Mouse (Mus musculus): ENCODE results near the gene A930009A15Rik. TPM values are rescaled to one million over a fixed set of nuclear protein-coding genes. Genes with fewer than 3 reads are reported as not detected.
A peak's percentile ranks its signal among the peaks of the same experiment; 100 is the strongest.

A930009A15Rik gene
- polyA plus RNA-seq, 1 experiment from 2014 or later, result 0.32 TPM

- WGBS, result 21% methylated on average over 15 of the region's 15 CpGs
- no peak overlapping the region for H3K27ac ChIP-seq
- H3K4me3 ChIP-seq, result peak overlapping the region; percentile 15; the same call in 1 of the 2 replicates
- no peaks in the 10 kb centered on the region for H3K36me3 ChIP-seq
- peak overlapping the region; percentile 59 for H3K4me2 ChIP-seq (replicated peaks)
- H3K9me3 ChIP-seq, result no peaks in the 10 kb centered on the region
- peaks cover 5% of the 10 kb centered on the region; the same call in 1 of the 2 replicates for H3K4me1 ChIP-seq
- 0 out of 2 replicates have a peak overlapping the region, but pooled peaks have one; percentile 24 for H3K9ac ChIP-seq
- no peaks in the 10 kb centered on the region for H3K27me3 ChIP-seq
- peak; percentile 52; the same call in 1 of the 2 replicates for ATAC-seq (ENCODE audit: insufficient number of reproducible peaks, insufficient read depth, low FRiP score, low TSS enrichment)
Measured at GRCm38 (mm10) chr10:115618288-115618856, 48.6 kb downstream of the A930009A15Rik start.

DNA sequence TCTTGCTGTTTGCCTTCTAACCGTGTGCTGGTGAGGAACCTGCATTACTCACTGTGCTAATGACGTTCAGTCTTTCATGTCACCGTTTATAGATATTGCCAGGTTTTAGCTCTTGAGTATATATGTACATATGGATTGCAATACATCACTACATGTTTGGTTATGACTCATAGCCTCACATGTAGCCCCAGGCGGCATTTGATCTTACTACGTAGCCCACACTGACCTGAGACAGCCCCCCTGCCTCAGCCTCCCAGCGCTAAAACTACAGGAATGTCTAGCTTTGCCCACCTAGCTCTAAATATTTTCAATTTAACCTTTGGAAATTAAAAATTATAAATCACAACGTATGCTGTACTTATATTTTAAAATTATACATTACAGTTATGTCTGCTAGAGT lies 53.7 kb downstream of the A930009A15Rik start:
- no peaks in the 10 kb centered on the region for H3K27me3 ChIP-seq
- WGBS, result 77% methylated on average over 7 of the region's 7 CpGs
- H3K4me1 ChIP-seq, result no peaks in the 10 kb centered on the region
- no peaks in the 10 kb centered on the region for H3K36me3 ChIP-seq
- H3K9ac ChIP-seq, result no peak overlapping the region
- no peak overlapping the region for H3K4me3 ChIP-seq
- H3K27ac ChIP-seq, result no peak overlapping the region
- ATAC-seq (ENCODE audit: insufficient number of reproducible peaks, insufficient read depth, low FRiP score, low TSS enrichment), result no peak
- no peak overlapping the region for H3K4me2 ChIP-seq (replicated peaks)
- H3K9me3 ChIP-seq, result no peaks in the 10 kb centered on the region

- no peaks in the 10 kb centered on the region for H3K36me3 ChIP-seq
- H3K9me3 ChIP-seq, result no peaks in the 10 kb centered on the region
- WGBS, result 47% methylated on average over 15 of the region's 15 CpGs
- H3K4me2 ChIP-seq (replicated peaks), result no peak overlapping the region
- no peaks in the 10 kb centered on the region for H3K27me3 ChIP-seq
- no peak overlapping the region for H3K4me3 ChIP-seq
- no peak for ATAC-seq (ENCODE audit: insufficient number of reproducible peaks, insufficient read depth, low FRiP score, low TSS enrichment)
- no peaks in the 10 kb centered on the region for H3K4me1 ChIP-seq
- H3K9ac ChIP-seq, result no peak overlapping the region
- no peak overlapping the region for H3K27ac ChIP-seq
Measured at GRCm38 (mm10) chr10:115623956-115624671, 54.3 kb downstream of the A930009A15Rik start.

DNA sequence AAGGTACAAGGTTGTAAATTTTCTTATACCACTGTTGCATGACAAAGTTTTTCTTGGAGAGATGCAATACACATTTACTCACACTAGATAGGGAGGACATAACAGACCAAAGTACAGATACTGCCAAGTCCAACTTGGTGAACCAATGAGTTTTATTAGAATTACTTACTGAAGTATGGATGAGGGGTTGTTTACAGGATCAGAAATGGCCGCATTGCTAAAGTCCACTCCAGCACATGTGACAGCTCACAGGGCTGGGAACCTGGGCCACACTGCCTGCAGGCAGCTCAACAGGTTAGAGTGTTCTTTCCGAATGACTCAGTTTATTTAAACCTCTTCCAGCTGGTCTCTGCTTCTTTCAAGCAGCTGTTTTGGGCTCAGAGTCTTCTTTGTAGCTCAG lies 55.2 kb downstream of the A930009A15Rik start:
- no peak for ATAC-seq (ENCODE audit: insufficient number of reproducible peaks, insufficient read depth, low FRiP score, low TSS enrichment)
- H3K9me3 ChIP-seq, result no peaks in the 10 kb centered on the region
- H3K4me3 ChIP-seq, result no peak overlapping the region
- H3K4me1 ChIP-seq, result no peaks in the 10 kb centered on the region
- no peak overlapping the region for H3K4me2 ChIP-seq (replicated peaks)
- no peaks in the 10 kb centered on the region for H3K36me3 ChIP-seq
- no peak overlapping the region for H3K9ac ChIP-seq
- 60% methylated on average over 2 of the region's 2 CpGs for whole genome bisulfite sequencing
- H3K27ac ChIP-seq, result no peak overlapping the region
- H3K27me3 ChIP-seq, result no peaks in the 10 kb centered on the region

- H3K4me1 ChIP-seq, result no peaks in the 10 kb centered on the region
- no peak for ATAC-seq (ENCODE audit: insufficient number of reproducible peaks, insufficient read depth, low FRiP score, low TSS enrichment)
- no peaks in the 10 kb centered on the region for H3K36me3 ChIP-seq
- no peak overlapping the region for H3K27ac ChIP-seq
- no peak overlapping the region for H3K9ac ChIP-seq
- no peaks in the 10 kb centered on the region for H3K9me3 ChIP-seq
- H3K27me3 ChIP-seq, result no peaks in the 10 kb centered on the region
- WGBS, result 89% methylated on average over 6 of the region's 6 CpGs
- H3K4me2 ChIP-seq (replicated peaks), result no peak overlapping the region
- H3K4me3 ChIP-seq, result no peak overlapping the region
Measured at GRCm38 (mm10) chr10:115626678-115627077, 56.9 kb downstream of the A930009A15Rik start.

Other genes with a start within 250 kb of the A930009A15Rik start
- 28.4 and 29.1 TPM in 2 replicates for gene Tmem19, start 207.5 kb upstream of the A930009A15Rik start, polyA plus RNA-seq (2016; fragmentation: Nextera tagmentation; extraction: Ambion mirVana)
- gene Thap2, start 185.5 kb upstream of the A930009A15Rik start, polyA plus RNA-seq (2016; fragmentation: Nextera tagmentation; extraction: Ambion mirVana), result 30.6 and 31.8 TPM in 2 replicates
- gene Zfc3h1, start 185.0 kb upstream of the A930009A15Rik start, polyA plus RNA-seq (2016; fragmentation: Nextera tagmentation; extraction: Ambion mirVana), result 26.0 and 28.2 TPM in 2 replicates
- gene Lgr5, start 17.8 kb downstream of the A930009A15Rik start, polyA plus RNA-seq (2016; fragmentation: Nextera tagmentation; extraction: Ambion mirVana), result 22.1 and 32.7 TPM in 2 replicates
- 2.2 and 3.0 TPM in 2 replicates for gene Tspan8, start 246.8 kb downstream of the A930009A15Rik start, polyA plus RNA-seq (2016; fragmentation: Nextera tagmentation; extraction: Ambion mirVana)

Measured in embryonic facial prominence, embryonic 12.5 days (tissue).